Mouse (Mus musculus): ENCODE data around the gene 4930519P11Rik.

DNA sequence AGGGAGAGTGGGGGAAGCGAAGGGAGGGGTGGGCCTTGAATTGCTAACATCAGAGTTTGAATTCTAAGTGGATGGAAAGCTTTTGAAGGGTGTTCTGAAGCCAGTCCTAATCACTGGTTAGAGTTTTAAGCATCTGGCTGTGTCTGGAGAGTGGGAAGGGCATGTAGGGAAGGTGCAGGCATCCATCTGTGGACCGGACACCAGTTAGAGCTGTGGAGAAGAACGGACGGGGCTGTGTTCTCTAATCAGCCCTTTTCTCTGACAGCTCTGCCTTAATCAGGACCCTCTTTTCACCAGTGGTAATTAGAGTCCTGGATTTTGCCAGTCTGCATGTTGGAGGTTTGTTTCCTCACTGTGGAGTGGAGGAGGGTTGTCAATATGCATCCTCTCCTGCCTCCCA lies 45.8 kb upstream of the 4930519P11Rik start:
- TF ChIP-seq CTCF (IDR thresholded peaks at IDR 0.05; ENCODE audit: low read depth, low read length) (no peak), POLR2A (IDR thresholded peaks at IDR 0.05; ENCODE audit: borderline replicate concordance, low read depth, low read length) (no peak)

All from bone marrow macrophage, adult 2 months (primary cell).